Mouse (Mus musculus): ENCODE measurements around the gene Lpcat3. TPM values are rescaled to one million over a fixed set of nuclear protein-coding genes. Genes with fewer than 3 reads are reported as not detected.

Lpcat3 gene
- total RNA-seq, 2 experiments from 2014 or later, result 28.2 to 41.3 TPM

- no peak for DNase-seq
Measured at GRCm38 (mm10) chr6:124738511-124739023, 75.7 kb downstream of the Lpcat3 start, which contains the start of gene Ptpn6. Gene Ptpn6 (minus strand): TSS chr6:124738714.

GRCm38 (mm10) chr6:124739231-124739796 lies 76.5 kb downstream of the Lpcat3 start:
- DNase-seq, result no peak

- no peak for DNase-seq
Measured at GRCm38 (mm10) chr6:124740211-124740887, 77.5 kb downstream of the Lpcat3 start.

- peak; percentile 81 for DNase-seq
Measured at GRCm38 (mm10) chr6:124740888-124741761, 78.3 kb downstream of the Lpcat3 start, which contains the start of gene Grcc10. Gene Grcc10 (minus strand): TSS chr6:124741374.

GRCm38 (mm10) chr6:124741842-124742241 lies 79.0 kb downstream of the Lpcat3 start:
- no peak for DNase-seq

- no peak for DNase-seq
Measured at GRCm38 (mm10) chr6:124742839-124743514, 80.2 kb downstream of the Lpcat3 start.

- DNase-seq, result no peak
Measured at GRCm38 (mm10) chr6:124743647-124744046, 80.8 kb downstream of the Lpcat3 start.

- DNase-seq, result no peak
Measured at GRCm38 (mm10) chr6:124744755-124745321, 82.0 kb downstream of the Lpcat3 start.

- peak; percentile 94 for DNase-seq
Measured at GRCm38 (mm10) chr6:124745490-124746295, 82.9 kb downstream of the Lpcat3 start.

GRCm38 (mm10) chr6:124746296-124746605 lies 83.4 kb downstream of the Lpcat3 start:
- DNase-seq, result no peak

GRCm38 (mm10) chr6:124746654-124747632 lies 84.1 kb downstream of the Lpcat3 start:
- no peak for DNase-seq

GRCm38 (mm10) chr6:124750405-124750804 lies 87.6 kb downstream of the Lpcat3 start:
- no peak for DNase-seq

- DNase-seq, result no peak
Measured at GRCm38 (mm10) chr6:124753861-124754260, 91.0 kb downstream of the Lpcat3 start.

Small RNA genes within 50 kb of the gene (microRNA-seq; reads per million reads assigned to microRNA genes)
- gene Mir141 (0 to 1.3 reads per million in 2 experiments), gene Mir200c (9.8 to 10.2 reads per million in 2 experiments)

Other genes with a start within 250 kb of the Lpcat3 start
- gene Pex5, start 248.0 kb upstream of the Lpcat3 start, total RNA-seq (2021), result 10 to 100 TPM; 25.8 to 28.3 TPM
- 1 to 10 TPM; 1.5 to 1.8 TPM for gene Clstn3, start 198.2 kb upstream of the Lpcat3 start, total RNA-seq (2021)
- gene C1rl, start 169.9 kb upstream of the Lpcat3 start, total RNA-seq (2021), result 1 to 10 TPM in 1 of 2 experiments, under 1 TPM in 1; 0.82 to 1.2 TPM
- gene C1ra, start 150.6 kb upstream of the Lpcat3 start, total RNA-seq (2021), result 10 to 100 TPM; 19.4 to 19.7 TPM
- gene C1s1, start 120.7 kb upstream of the Lpcat3 start, total RNA-seq (2021), result 10 to 100 TPM; 43.3 to 51.5 TPM
- 1 to 10 TPM; 1.9 to 2.0 TPM for gene C1rb, start 92.7 kb upstream of the Lpcat3 start, total RNA-seq (2021)
- 1 to 10 TPM in 1 of 2 experiments, under 1 TPM in 1; 0.68 to 1.1 TPM for gene C1s2, start 26.9 kb upstream of the Lpcat3 start, total RNA-seq (2021)
- 10 to 100 TPM; 61.0 to 62.5 TPM for gene Emg1, start 49.2 kb downstream of the Lpcat3 start, total RNA-seq (2021)
- gene Phb2, start 49.3 kb downstream of the Lpcat3 start, total RNA-seq (2021), result 100 to 1,000 TPM; 205 to 206 TPM
- 1 to 10 TPM; 1.8 to 3.8 TPM for gene Ptpn6, start 75.7 kb downstream of the Lpcat3 start, total RNA-seq (2021)
- 100 to 1,000 TPM; 213 to 226 TPM for gene Grcc10, start 78.3 kb downstream of the Lpcat3 start, total RNA-seq (2021)
- gene Gm45234, start 93.0 kb downstream of the Lpcat3 start, total RNA-seq (2021), result not detected
- 10 to 100 TPM; 37.6 to 46.7 TPM for gene Atn1, start 93.5 kb downstream of the Lpcat3 start, total RNA-seq (2021)
- gene Eno2, start 106.6 kb downstream of the Lpcat3 start, total RNA-seq (2021), result 1 to 10 TPM; 2.9 to 6.5 TPM
- not detected for gene Lrrc23, start 116.7 kb downstream of the Lpcat3 start, total RNA-seq (2021)
- 1 to 10 TPM; 3.5 to 6.5 TPM for gene Spsb2, start 145.6 kb downstream of the Lpcat3 start, total RNA-seq (2021)
- gene Tpi1, start 151.3 kb downstream of the Lpcat3 start, total RNA-seq (2021), result 1,000 to 10,000 TPM; 2,520 to 2,805 TPM
- gene Usp5, start 166.5 kb downstream of the Lpcat3 start, total RNA-seq (2021), result 10 to 100 TPM; 66.2 to 66.4 TPM
- gene Cdca3, start 166.5 kb downstream of the Lpcat3 start, total RNA-seq (2021), result 10 to 100 TPM; 13.5 to 14.3 TPM
- 1 to 10 TPM; 8.4 to 9.4 TPM for gene Gnb3, start 177.2 kb downstream of the Lpcat3 start, total RNA-seq (2021)
- 10 to 100 TPM; 33.3 to 41.5 TPM for gene P3h3, start 194.7 kb downstream of the Lpcat3 start, total RNA-seq (2021)
- 1 to 10 TPM in 1 of 2 experiments, under 1 TPM in 1; 0.38 to 1.1 TPM for gene Gpr162, start 201.0 kb downstream of the Lpcat3 start, total RNA-seq (2021)
- gene Cd4, start 225.2 kb downstream of the Lpcat3 start, total RNA-seq (2021), result 1 to 10 TPM in 1 of 2 experiments, under 1 TPM in 1; 0.61 to 2.1 TPM
- under 1 TPM; 0.56 to 0.68 TPM for gene Lag3, start 248.7 kb downstream of the Lpcat3 start, total RNA-seq (2021)

All from gastrocnemius, postnatal 10 days (tissue).